Mouse (Mus musculus): ENCODE results near the gene Btla.

DNA sequence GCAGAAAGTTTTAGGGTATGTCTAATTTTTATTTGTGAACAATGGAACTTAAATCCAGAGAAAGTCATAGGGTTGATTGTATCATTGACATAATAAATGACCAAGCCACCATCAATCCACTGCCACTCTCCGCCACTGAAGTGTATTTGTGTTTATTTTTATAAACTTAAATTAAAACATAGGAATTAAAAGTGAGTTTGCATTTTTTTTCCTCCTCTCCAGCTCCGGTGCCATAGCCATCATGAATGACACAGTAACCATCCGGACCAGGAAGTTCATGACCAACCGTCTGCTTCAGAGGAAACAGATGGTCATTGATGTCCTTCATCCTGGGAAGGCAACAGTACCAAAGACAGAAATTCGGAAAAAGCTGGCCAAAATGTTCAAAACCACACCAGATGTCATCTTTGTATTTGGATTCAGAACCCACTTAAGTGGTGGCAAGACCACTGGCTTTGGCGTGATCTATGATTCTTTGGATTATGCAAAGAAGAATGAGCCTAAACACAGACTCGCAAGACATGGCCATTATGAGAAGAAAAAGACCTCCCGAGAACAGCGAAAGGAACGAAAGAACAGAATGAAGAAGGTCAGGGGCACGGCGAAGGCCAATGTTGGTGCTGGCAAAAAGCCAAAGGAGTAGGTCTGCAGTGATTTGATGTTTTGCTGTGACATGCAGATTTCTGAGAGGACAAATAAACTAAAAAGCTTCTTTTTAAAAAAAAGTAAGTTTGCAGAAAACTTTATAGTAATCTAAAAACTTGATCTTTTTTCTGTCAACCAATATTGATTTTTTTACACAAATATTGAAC is 19.1 kb upstream of the Btla start:
- no peak for TF ChIP-seq CTCF (conservative IDR thresholded peaks at IDR 0.05; ENCODE audit: low read length)
- no peak for TF ChIP-seq POU5F1 (IDR thresholded peaks at IDR 0.05; ENCODE audit: borderline replicate concordance, low read length)
